Mouse (Mus musculus) CH12.LX (cell line): ENCODE data around the gene Htr1d. TPM values are rescaled to one million over a fixed set of nuclear protein-coding genes. Genes with fewer than 3 reads are reported as not detected.

Experiments used
- DNase-seq: peaks from one replicate; pipeline ENCODE4 v3.0.0-alpha.2; 2013; ENCODE audit errors: extremely low read depth
- H3K27ac ChIP-seq: 2 replicates; pipeline ENCODE4 v1.5.1; 2012; ENCODE audit warnings: low read depth, mild to moderate bottlenecking, control low read depth, moderate library complexity; ENCODE audit not compliant: insufficient read depth
- H3K27me3 ChIP-seq: replicated peaks from 2 replicates; pipeline ENCODE3; 2012; ENCODE audit warnings: inconsistent platforms
- H3K36me3 ChIP-seq, 2 experiments: replicated peaks in 1 of 2; 2 replicates each; pipeline versions ENCODE3 to v1.6.1; 2012; ENCODE audit warnings: inconsistent platforms in 1 of 2, low read length in 1 of 2, mild to moderate bottlenecking in 1 of 2, mixed read lengths in 1 of 2, moderate library complexity in 1 of 2; ENCODE audit not compliant: control insufficient read depth in 1 of 2, insufficient read depth in 1 of 2
- H3K4me1 ChIP-seq, 2 experiments: 2 replicates each; pipeline ENCODE4 v1.6.1; 2012; ENCODE audit warnings: inconsistent platforms in 1 of 2, moderate library complexity in 1 of 2; ENCODE audit not compliant: insufficient read depth in 2 of 2, control insufficient read depth in 1 of 2
- H3K4me2 ChIP-seq: 2 replicates; pipeline ENCODE4 v1.6.1; 2012; ENCODE audit warnings: low read depth, mild to moderate bottlenecking, control low read depth; ENCODE audit not compliant: poor library complexity, insufficient read depth, severe bottlenecking
- H3K4me3 ChIP-seq, 3 experiments: fragments of 150-350 bp in 1 of 3; sonication (generic) in 1 of 3; replicated peaks in 1 of 3; 2 replicates each; pipeline versions ENCODE3 to v1.5.1; 2011 to 2012; ENCODE audit warnings: low read depth in 2 of 3, low read length in 2 of 3, mild to moderate bottlenecking in 2 of 3, moderate library complexity in 2 of 3, control low read depth in 1 of 3, improper control_type of control experiment in 1 of 3, inconsistent platforms in 1 of 3, mixed read lengths in 1 of 3; ENCODE audit not compliant: poor library complexity in 1 of 3
- H3K79me2 ChIP-seq: replicated peaks from 2 replicates; pipeline ENCODE4 v1.6.1; 2012; ENCODE audit warnings: mild to moderate bottlenecking, moderate library complexity; ENCODE audit not compliant: control insufficient read depth, poor library complexity, insufficient read depth, severe bottlenecking; ENCODE audit errors: extremely low read depth
- H3K9ac ChIP-seq: 2 replicates; pipeline ENCODE4 v1.6.1; 2012; ENCODE audit warnings: low read depth, mild to moderate bottlenecking, control low read depth, moderate library complexity; ENCODE audit not compliant: insufficient read depth
- H3K9me3 ChIP-seq: replicated peaks from 2 replicates; pipeline ENCODE3; 2012; ENCODE audit warnings: low read length, inconsistent platforms, mixed read lengths
- BHLHE40 ChIP-seq: IDR thresholded peaks from 2 replicates; pipeline ENCODE4 v1.6.1; 2011; ENCODE audit warnings: mild to moderate bottlenecking, low read depth, low read length, improper control_type of control experiment
- CHD2 ChIP-seq: IDR thresholded peaks from 2 replicates; pipeline ENCODE4 v1.6.1; 2011; ENCODE audit warnings: low read length, improper control_type of control experiment
- EP300 ChIP-seq: IDR thresholded peaks from 2 replicates; pipeline ENCODE4 v1.6.1; 2011; ENCODE audit warnings: low read length, improper control_type of control experiment
- HCFC1 ChIP-seq: IDR thresholded peaks from 2 replicates; pipeline ENCODE4 v1.6.1; 2012; ENCODE audit warnings: low read depth, mild to moderate bottlenecking, inconsistent platforms, low read length, improper control_type of control experiment
- IRF4 ChIP-seq: IDR thresholded peaks from 2 replicates; pipeline ENCODE4 v1.6.1; 2014; ENCODE audit warnings: low read depth, mild to moderate bottlenecking, inconsistent platforms, low read length, improper control_type of control experiment
- JUND ChIP-seq: conservative IDR thresholded peaks from 2 replicates; pipeline ENCODE4 v1.6.1; 2011; ENCODE audit warnings: low read depth, low read length, improper control_type of control experiment
- MAX ChIP-seq: IDR thresholded peaks from 2 replicates; pipeline ENCODE4 v1.6.1; 2011; ENCODE audit warnings: low read length, improper control_type of control experiment
- MXI1 ChIP-seq: IDR thresholded peaks from 2 replicates; pipeline ENCODE4 v1.6.1; 2011; ENCODE audit warnings: mild to moderate bottlenecking, low read depth, low read length, improper control_type of control experiment
- MYC ChIP-seq: IDR thresholded peaks from 2 replicates; pipeline ENCODE4 v1.6.1; 2011; ENCODE audit warnings: low read depth, mild to moderate bottlenecking, improper control_type of control experiment, low read length
- NELFE ChIP-seq: IDR thresholded peaks from 2 replicates; pipeline ENCODE4 v1.6.1; 2011; ENCODE audit warnings: low read depth, low read length, improper control_type of control experiment
- POLR2A ChIP-seq: IDR thresholded peaks from 2 replicates; pipeline ENCODE4 v1.6.1; 2011; ENCODE audit warnings: low read depth, mild to moderate bottlenecking, improper control_type of control experiment, low read length
- POLR2AphosphoS2 ChIP-seq: IDR thresholded peaks from 2 replicates; pipeline ENCODE4 v1.6.1; 2011; ENCODE audit warnings: low read depth, low read length, improper control_type of control experiment
- RAD21 ChIP-seq: IDR thresholded peaks from 2 replicates; pipeline ENCODE4 v1.6.1; 2011; ENCODE audit warnings: low read depth, mild to moderate bottlenecking, low read length, improper control_type of control experiment, moderate library complexity
- RCOR1 ChIP-seq: conservative IDR thresholded peaks from 2 replicates; pipeline ENCODE4 v1.6.1; 2012; ENCODE audit warnings: low read depth, mild to moderate bottlenecking, inconsistent platforms, low read length, improper control_type of control experiment
- SMC3 ChIP-seq: IDR thresholded peaks from 2 replicates; pipeline ENCODE4 v1.6.1; 2011; ENCODE audit warnings: low read depth, low read length, improper control_type of control experiment
- UBTF ChIP-seq: IDR thresholded peaks from 2 replicates; pipeline ENCODE4 v1.6.1; 2012; ENCODE audit warnings: low read depth, mild to moderate bottlenecking, inconsistent platforms, low read length, improper control_type of control experiment, moderate library complexity
- USF2 ChIP-seq: conservative IDR thresholded peaks from 2 replicates; pipeline ENCODE4 v1.6.1; 2011; ENCODE audit warnings: low read depth, low read length, improper control_type of control experiment
- ZC3H11A ChIP-seq: IDR thresholded peaks from 2 replicates; pipeline ENCODE4 v1.6.1; 2012; ENCODE audit warnings: low read depth, mild to moderate bottlenecking, inconsistent platforms, low read length, improper control_type of control experiment
- dilution Hi-C: fragments of 300-500 bp; cut with MboI; formaldehyde crosslinking; loops from 2 replicates; pipeline ENCODE4 v1.14.3; 2020; ENCODE audit warnings: low sequenced_read_pairs; ENCODE audit not compliant: extremely low pct_unique_long_range_greater_than_20kb, extremely low pct_ligation_motif_present
- in situ Hi-C: fragments of 300-500 bp; cut with MboI; formaldehyde crosslinking; loops from 3 replicates; pipeline ENCODE4 v1.14.3; 2019; ENCODE audit warnings: low sequenced_read_pairs, low pct_ligation_motif_present, low pct_unique_long_range_greater_than_20kb, mixed read lengths
- polyA plus RNA-seq: library from polyadenylated mRNA; unstranded; fragments of >175 nt; gene quantifications from 2 replicates; pipeline ENCODE4 v1.2.1, GENCODE M21; 2012; ENCODE audit warnings: low read depth; ENCODE audit not compliant: insufficient read length
- total RNA-seq, 2 experiments: library from RNA; depleted of rRNA; stranded (reverse); fragments of 300-350 nt in 1 of 2; fragments of >200 nt in 1 of 2; gene quantifications; 2 replicates each; pipeline ENCODE4 v1.2.3; 2012 to 2014

Gene Htr1d
- total and polyA plus RNA-seq, 3 experiments = not detected

DNA sequence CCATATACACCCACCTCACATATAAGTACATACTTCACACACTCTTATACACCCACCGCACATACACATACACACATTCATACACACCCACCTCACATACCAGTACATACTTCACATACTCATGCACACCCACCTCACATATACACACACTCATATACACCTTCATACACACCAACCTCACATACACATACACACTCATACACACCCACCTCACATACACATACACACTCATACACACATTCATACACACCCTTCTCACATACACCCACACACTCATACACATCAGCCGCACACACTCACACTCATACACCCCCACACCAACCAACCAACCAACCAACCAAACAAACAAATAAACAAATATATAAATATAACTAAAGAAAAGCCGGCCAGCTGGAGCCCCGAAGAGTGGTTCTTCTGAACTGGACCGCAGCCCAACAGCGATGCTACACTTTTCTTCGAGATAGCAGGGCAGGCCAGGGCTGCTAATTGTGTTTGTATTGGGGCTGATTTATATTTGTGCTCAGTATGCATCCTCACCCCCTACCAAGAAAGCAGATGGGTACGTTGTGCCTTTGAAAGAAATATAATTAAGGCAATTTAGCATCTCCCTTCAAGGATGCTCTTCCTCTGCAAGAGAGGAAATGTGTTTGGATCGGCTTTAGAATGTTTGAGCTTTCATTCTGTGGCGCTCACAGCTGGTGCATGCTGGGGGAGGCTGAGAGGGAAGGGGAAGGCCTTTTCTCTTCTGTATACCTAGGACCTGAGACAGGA lies 11.1 kb upstream of the Htr1d start:
- Histone ChIP-seq H3K9ac (no peak overlapping the region), H3K36me3 (no peaks in the 10 kb centered on the region), H3K27me3 (no peaks in the 10 kb centered on the region), H3K27ac (no peak overlapping the region), H3K79me2 (no peaks in the 10 kb centered on the region), H3K4me2 (no peak overlapping the region), H3K4me3 (no peak overlapping the region), H3K9me3 (peaks cover 2% of the 10 kb centered on the region), H3K4me1 (no peaks in the 10 kb centered on the region)
- DNase-seq = no peak
- in situ Hi-C loops (no loop called here), dilution Hi-C loops (no loop called here)
- TF ChIP-seq HCFC1 = no peak
- TF ChIP-seq POLR2AphosphoS2 = no peak
- no peak for TF ChIP-seq NELFE
- no peak for TF ChIP-seq SMC3
- no peak for TF ChIP-seq CHD2
- no peak for TF ChIP-seq ZC3H11A
- TF ChIP-seq MYC = no peak
- no peak for TF ChIP-seq POLR2A
- no peak for TF ChIP-seq RAD21
- no peak for TF ChIP-seq UBTF
- TF ChIP-seq JUND = no peak
- no peak for TF ChIP-seq USF2
- TF ChIP-seq IRF4 = no peak
- TF ChIP-seq RCOR1 = no peak
- TF ChIP-seq EP300 = no peak
- no peak for TF ChIP-seq MAX

- H3K4me2 ChIP-seq = no peak overlapping the region
- TF ChIP-seq MXI1 = no peak
- TF ChIP-seq BHLHE40 = no peak
- no peak for DNase-seq
- in situ Hi-C loops = no loop called here
- H3K4me3 ChIP-seq = no peak overlapping the region
- H3K36me3 ChIP-seq = no peaks in the 10 kb centered on the region
- dilution Hi-C loops = no loop called here
- no peak overlapping the region for H3K9ac ChIP-seq
- H3K27ac ChIP-seq = no peak overlapping the region
- no peaks in the 10 kb centered on the region for H3K9me3 ChIP-seq
- H3K79me2 ChIP-seq = no peaks in the 10 kb centered on the region
- peaks cover 17% of the 10 kb centered on the region for H3K27me3 ChIP-seq
- H3K4me1 ChIP-seq = no peaks in the 10 kb centered on the region
These were observed 7.8 kb upstream of the Htr1d start for GRCm38 (mm10) chr4:136415477-136415876.
